Mouse (Mus musculus) testis, adult 2 months (tissue): ENCODE results near the gene Tceanc2. TPM values are rescaled to one million over a fixed set of nuclear protein-coding genes. Genes with fewer than 3 reads are reported as not detected.

ENCODE experiments used
- H3K27ac ChIP-seq: fragments of 200-500 bp; 2 replicates; pipeline ENCODE4 v1.5.1; 2012; ENCODE audit warnings: low read depth, low read length; ENCODE audit not compliant: control insufficient read depth, insufficient read depth
- H3K27me3 ChIP-seq: fragments of 200-500 bp; 2 replicates; pipeline ENCODE4 v1.6.1; 2012; ENCODE audit warnings: mild to moderate bottlenecking, low read length, moderate library complexity; ENCODE audit not compliant: control insufficient read depth, insufficient read depth
- H3K36me3 ChIP-seq: fragments of 200-500 bp; 2 replicates; pipeline ENCODE4 v1.6.1; 2012; ENCODE audit warnings: mild to moderate bottlenecking, low read length; ENCODE audit not compliant: control insufficient read depth, insufficient read depth
- H3K4me1 ChIP-seq: fragments of 200-500 bp; 2 replicates; pipeline ENCODE4 v1.6.1; 2012; ENCODE audit warnings: low read length; ENCODE audit not compliant: control insufficient read depth, insufficient read depth
- H3K4me3 ChIP-seq: fragments of 200-500 bp; 2 replicates; pipeline ENCODE4 v1.5.1; 2012; ENCODE audit warnings: low read depth, mild to moderate bottlenecking, low read length, moderate library complexity, mixed read lengths; ENCODE audit not compliant: control insufficient read depth
- CTCF ChIP-seq: fragments of 200-500 bp; IDR thresholded peaks from 2 replicates; pipeline ENCODE4 v1.5.1; 2012; ENCODE audit warnings: low read depth, mild to moderate bottlenecking, inconsistent platforms, low read length, moderate library complexity; ENCODE audit not compliant: control insufficient read depth, insufficient read depth, insufficient replicate concordance
- POLR2A ChIP-seq: fragments of 200-500 bp; IDR thresholded peaks from 2 replicates; pipeline ENCODE4 v1.6.1; 2012; ENCODE audit warnings: low read depth, mild to moderate bottlenecking, inconsistent platforms, low read length, moderate library complexity; ENCODE audit not compliant: control insufficient read depth
- polyA plus RNA-seq: library from polyadenylated mRNA; depleted of rRNA; stranded (reverse); fragments of >200 nt; gene quantifications from 2 replicates; pipeline ENCODE4 v1.2.3, GENCODE M21; 2012

The Tceanc2 gene
- polyA plus RNA-seq, 1 experiment = 11.0 TPM

GRCm38 (mm10) chr4:107159166-107159773 is 19.6 kb downstream of the Tceanc2 start:
- Histone ChIP-seq H3K36me3 (no peaks in the 10 kb centered on the region), H3K4me3 (no peak overlapping the region), H3K4me1 (no peaks in the 10 kb centered on the region; the same call in 1 of the 2 replicates), H3K27me3 (no peaks in the 10 kb centered on the region), H3K27ac (no peak overlapping the region)
- TF ChIP-seq POLR2A (no peak), CTCF (no peak)

- Histone ChIP-seq H3K27ac (no peak overlapping the region), H3K27me3 (no peaks in the 10 kb centered on the region), H3K4me3 (no peak overlapping the region), H3K36me3 (no peaks in the 10 kb centered on the region), H3K4me1 (no peaks in the 10 kb centered on the region)
- TF ChIP-seq CTCF = no peak
- TF ChIP-seq POLR2A = no peak
Measured at GRCm38 (mm10) chr4:107156983-107157401, 21.9 kb downstream of the Tceanc2 start.

- no peak overlapping the region for H3K4me3 ChIP-seq
- no peak overlapping the region for H3K27ac ChIP-seq
- H3K36me3 ChIP-seq = no peaks in the 10 kb centered on the region
- TF ChIP-seq CTCF = no peak
- TF ChIP-seq POLR2A = no peak
- H3K4me1 ChIP-seq = no peaks in the 10 kb centered on the region
- H3K27me3 ChIP-seq = no peaks in the 10 kb centered on the region
Measured at GRCm38 (mm10) chr4:107152571-107152970, 26.3 kb downstream of the Tceanc2 start.

- Histone ChIP-seq H3K27ac (no peak overlapping the region), H3K36me3 (no peaks in the 10 kb centered on the region), H3K4me3 (no peak overlapping the region), H3K27me3 (no peaks in the 10 kb centered on the region), H3K4me1 (no peaks in the 10 kb centered on the region)
- no peak for TF ChIP-seq CTCF
- TF ChIP-seq POLR2A = no peak
Measured at GRCm38 (mm10) chr4:107150991-107151390, 27.9 kb downstream of the Tceanc2 start.

- H3K36me3 ChIP-seq = no peaks in the 10 kb centered on the region
- H3K27ac ChIP-seq = no peak overlapping the region
Measured at GRCm38 (mm10) chr4:107143511-107143910, 35.4 kb downstream of the Tceanc2 start.

GRCm38 (mm10) chr4:107139836-107140631 is 38.9 kb downstream of the Tceanc2 start:
- Histone ChIP-seq H3K4me1 (no peaks in the 10 kb centered on the region), H3K4me3 (no peak overlapping the region), H3K27ac (no peak overlapping the region), H3K36me3 (no peaks in the 10 kb centered on the region), H3K27me3 (no peaks in the 10 kb centered on the region)
- no peak for TF ChIP-seq CTCF
- no peak for TF ChIP-seq POLR2A

More at GRCm38 (mm10) chr4:107143511-107143910, 35.4 kb downstream of the Tceanc2 start:
- no peaks in the 10 kb centered on the region for H3K4me1 ChIP-seq
- no peak for TF ChIP-seq POLR2A
- no peak for TF ChIP-seq CTCF
- no peak overlapping the region for H3K4me3 ChIP-seq
- no peaks in the 10 kb centered on the region for H3K27me3 ChIP-seq
